ENCODE assay signal across 8 mouse cellular contexts in genomic region chr11:17952791-17953190, GRCm38 (mm10). TPM values are rescaled to one million over a fixed set of nuclear protein-coding genes. Genes with fewer than 3 reads are reported as not detected.
A peak's percentile ranks its signal among the peaks of the same experiment; 100 is the strongest.
DNase-seq lines count a peak whose midpoint lies in the region; ATAC-seq and TF ChIP-seq lines count a peak whose summit lies in the region.

No protein-coding gene starts in this region.

- no peak for ATAC-seq in heart, embryonic 13.5 days (ENCODE audit: extremely low read depth, insufficient number of reproducible peaks, low FRiP score, low TSS enrichment)
- ATAC-seq in G1E (ENCODE audit: extremely low read depth, insufficient number of reproducible peaks, low FRiP score, poor library complexity, severe bottlenecking), result no peak

- DNase-seq in heart, adult 18-20 months, result no peak
- DNase-seq in G1E (ENCODE audit: low spot score), result no peak
- no peak for DNase-seq in hindbrain, embryonic 10.5 days (ENCODE audit: low spot score)
- DNase-seq in midbrain, embryonic 10.5 days (ENCODE audit: low spot score), result no peak
- DNase-seq in urinary bladder, postnatal 36 days (ENCODE audit: low spot score in 2 of 2), result no peak
- no peak for DNase-seq in frontal cortex, postnatal 25 days (ENCODE audit: low spot score in 2 of 2)
- DNase-seq in adrenal gland, postnatal 25 days, result no peak

- peak overlapping the region; percentile 99 for H3K4me3 ChIP-seq in heart, embryonic 13.5 days
- peak overlapping the region; percentile 93 for H3K4me3 ChIP-seq in G1E (ENCODE audit: low read depth, low read length)
- H3K4me3 ChIP-seq in hindbrain, embryonic 10.5 days, result peak overlapping the region; percentile 99
- peak overlapping the region; percentile 98 for H3K4me3 ChIP-seq in midbrain, embryonic 10.5 days

- peaks cover 19% of the 10 kb centered on the region; the same call in 1 of the 2 replicates for H3K4me1 ChIP-seq in heart, embryonic 13.5 days
- peaks cover 13% of the 10 kb centered on the region for H3K4me1 ChIP-seq in G1E (ENCODE audit: insufficient read depth, low read depth, low read length)
- peaks cover 7% of the 10 kb centered on the region for H3K4me1 ChIP-seq in hindbrain, embryonic 10.5 days (replicated peaks)
- peaks cover 11% of the 10 kb centered on the region for H3K4me1 ChIP-seq in midbrain, embryonic 10.5 days

- H3K27ac ChIP-seq in heart, embryonic 13.5 days (replicated peaks), result peak overlapping the region; percentile 96
- peak overlapping the region; percentile 98 for H3K27ac ChIP-seq in hindbrain, embryonic 10.5 days
- peak overlapping the region; percentile 98 for H3K27ac ChIP-seq in midbrain, embryonic 10.5 days (replicated peaks)

- TF ChIP-seq CTCF in G1E (IDR thresholded peaks at IDR 0.05; ENCODE audit: low read depth, low read length), result no peak

- peak overlapping the region; percentile 85 for H3K4me2 ChIP-seq in heart, embryonic 13.5 days

- H3K9me3 ChIP-seq in heart, embryonic 13.5 days, result no peaks in the 10 kb centered on the region
- H3K9me3 ChIP-seq in G1E (replicated peaks), result no peaks in the 10 kb centered on the region
- no peaks in the 10 kb centered on the region for H3K9me3 ChIP-seq in hindbrain, embryonic 10.5 days
- no peaks in the 10 kb centered on the region for H3K9me3 ChIP-seq in midbrain, embryonic 10.5 days (replicated peaks)

- H3K27me3 ChIP-seq in heart, embryonic 13.5 days (replicated peaks), result no peaks in the 10 kb centered on the region
- H3K27me3 ChIP-seq in G1E (ENCODE audit: insufficient read depth, low read length), result no peaks in the 10 kb centered on the region
- H3K27me3 ChIP-seq in hindbrain, embryonic 10.5 days (ENCODE audit: insufficient read depth, poor library complexity, severe bottlenecking), result no peaks in the 10 kb centered on the region
- no peaks in the 10 kb centered on the region for H3K27me3 ChIP-seq in midbrain, embryonic 10.5 days (ENCODE audit: low read depth, poor library complexity, severe bottlenecking)

- H3K36me3 ChIP-seq in heart, embryonic 13.5 days, result peaks cover 32% of the 10 kb centered on the region
- H3K36me3 ChIP-seq in G1E (replicated peaks), result peaks cover 23% of the 10 kb centered on the region
- H3K36me3 ChIP-seq in hindbrain, embryonic 10.5 days, result peaks cover 42% of the 10 kb centered on the region
- peaks cover 43% of the 10 kb centered on the region for H3K36me3 ChIP-seq in midbrain, embryonic 10.5 days

- peak overlapping the region; percentile 98 for H3K9ac ChIP-seq in heart, embryonic 13.5 days

- 6% methylated on average over 3 of the region's 3 CpGs for WGBS in heart, embryonic 13.5 days
- 6% methylated on average over 3 of the region's 3 CpGs for WGBS in hindbrain, embryonic 10.5 days
- WGBS in midbrain, embryonic 10.5 days, result 7% methylated on average over 3 of the region's 3 CpGs

RNA-seq across cellular contexts. Expression of gene Etaa1, which starts 0.9 kb away (rescaled TPM):
- 6.5 and 6.7 TPM in 2 replicates for polyA plus RNA-seq in heart, embryonic 13.5 days (2015; fragmentation: Nextera tagmentation; extraction: Ambion mirVana)
- 1 to 10 TPM; 2.4 to 2.5 TPM for total RNA-seq in heart, adult 18-20 months (2021)
- total RNA-seq in G1E (2014; fragmentation: Nextera tagmentation), result 21.7 and 23.9 TPM in 2 replicates
- total RNA-seq in G1E (2017), result 30.1 and 31.3 TPM in 2 replicates
- polyA plus RNA-seq in G1E (2012), result 1.9 and 2.4 TPM in 2 replicates
- 11.8 and 14.3 TPM in 2 replicates for polyA plus RNA-seq in hindbrain, embryonic 10.5 days (2016; fragmentation: Nextera tagmentation; extraction: Ambion mirVana)
- 12.6 and 14.6 TPM in 2 replicates for polyA plus RNA-seq in midbrain, embryonic 10.5 days (2016; fragmentation: Nextera tagmentation; extraction: Ambion mirVana)
- 10.3 and 12.3 TPM in 2 replicates for total RNA-seq in adrenal gland, postnatal 25 days (2021)
